Mouse (Mus musculus) cerebellum, adult 18-20 months (tissue): Measurements from ENCODE around the gene Cd5l.
"Not testable (repeated sequence)": the region's sequence is repeated elsewhere in the genome, so short reads cannot be mapped to it uniquely, and the experiment has no call there.

Experiments used
- DNase-seq, 2 experiments: peaks; one replicate each; pipeline ENCODE4 v3.0.0; 2021

The Cd5l gene

DNA sequence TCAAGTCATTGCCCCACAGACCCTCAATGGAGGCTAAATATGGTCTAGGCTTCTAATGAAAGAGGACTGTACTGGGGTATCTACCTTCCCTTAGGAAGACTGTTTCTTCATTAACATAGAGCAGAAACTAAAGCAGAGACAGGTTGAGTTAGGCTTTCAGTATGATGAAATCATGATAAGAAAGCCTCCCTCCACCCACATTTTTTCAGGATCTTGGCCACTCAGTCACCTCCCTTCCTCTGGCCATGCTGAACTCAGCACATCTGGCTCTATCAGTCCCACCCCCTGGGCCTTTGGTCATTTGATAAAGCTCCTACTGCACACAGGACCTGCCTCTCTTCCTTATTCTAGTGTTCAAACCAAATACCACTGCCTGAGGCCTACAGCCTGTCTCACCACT lies at the start of gene Cd5l:
Cd5l (plus strand) TSS at position 301 of the 400 bp plus-strand sequence.
- DNase-seq = no peak

DNA sequence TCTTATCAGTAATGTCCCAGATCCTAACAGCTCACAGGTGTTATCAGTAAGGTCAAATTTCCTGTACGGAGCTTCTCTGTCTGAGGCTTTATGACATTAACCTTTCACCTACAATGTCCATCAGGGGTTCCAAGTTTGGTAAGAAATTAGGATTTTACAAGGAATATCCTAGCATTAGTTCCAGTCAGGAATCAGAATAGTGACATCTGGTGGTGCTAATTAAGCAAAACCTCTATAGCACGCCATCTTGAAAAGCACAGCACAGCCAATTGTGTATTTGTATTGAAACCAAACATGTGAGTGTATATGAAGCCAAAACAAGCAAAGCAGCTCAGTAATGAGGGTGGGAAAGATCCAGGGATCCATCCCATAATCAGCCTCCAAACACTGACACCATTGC lies 47.8 kb upstream of the Cd5l start:
- DNase-seq = no peak

DNA sequence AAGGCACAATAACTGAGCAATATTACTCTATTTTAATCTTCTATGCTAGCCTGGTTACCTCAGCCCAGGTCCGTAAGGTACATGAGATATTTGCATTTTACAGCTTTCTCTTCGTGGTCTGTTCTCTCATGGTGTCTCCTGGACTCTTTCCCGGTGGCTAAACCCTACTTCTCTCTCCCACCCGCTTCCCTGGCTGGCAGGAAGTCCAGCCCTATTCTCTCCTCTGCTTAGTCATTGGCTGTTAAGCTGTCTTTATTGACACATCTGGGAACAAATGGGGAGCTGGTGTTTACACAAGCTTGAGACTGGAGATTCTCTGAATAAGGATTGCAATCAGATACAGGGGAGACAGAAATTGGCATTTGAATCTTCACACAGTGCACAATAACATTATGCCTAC lies 35.1 kb upstream of the Cd5l start:
- DNase-seq = no peak

DNA sequence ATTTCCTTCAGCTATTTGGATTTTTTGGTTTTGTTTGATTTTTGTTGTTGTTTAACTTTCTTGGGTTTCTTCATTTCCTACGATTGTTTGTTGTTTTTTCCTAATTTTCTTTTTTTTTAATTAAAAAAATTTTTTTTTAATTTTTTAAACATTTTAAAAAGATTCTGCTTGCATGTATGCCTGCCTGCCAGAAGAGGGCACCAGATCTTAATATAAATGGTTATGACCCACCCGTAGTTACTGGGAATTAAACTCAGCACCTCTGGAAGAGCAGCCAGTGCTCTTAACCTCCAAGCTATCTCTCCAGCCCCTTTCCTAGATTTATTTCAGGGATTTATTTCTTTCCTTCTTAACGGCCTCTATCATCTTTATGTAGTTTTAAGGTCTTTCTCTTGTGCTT lies 33.9 kb upstream of the Cd5l start:
- DNase-seq = no peak

DNA sequence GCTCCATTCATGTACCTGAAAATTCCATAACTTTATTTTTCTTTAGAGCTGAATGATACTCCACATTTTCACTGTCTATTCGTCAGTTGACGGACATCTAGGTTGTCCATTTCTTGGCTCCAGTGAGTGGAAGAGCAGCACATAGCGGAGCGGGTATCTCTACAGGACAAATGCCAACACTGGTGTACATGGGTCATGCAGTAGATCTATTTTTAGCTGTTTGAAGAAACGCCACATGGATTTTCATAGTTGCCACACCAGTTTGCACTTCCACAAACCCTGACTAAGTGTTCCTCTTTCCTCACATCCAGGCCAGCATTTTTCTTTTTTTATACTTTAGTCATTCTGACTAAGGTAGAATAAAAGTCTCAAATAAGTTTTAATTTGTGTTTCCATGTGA lies 19.8 kb upstream of the Cd5l start:
- DNase-seq = no peak

DNA sequence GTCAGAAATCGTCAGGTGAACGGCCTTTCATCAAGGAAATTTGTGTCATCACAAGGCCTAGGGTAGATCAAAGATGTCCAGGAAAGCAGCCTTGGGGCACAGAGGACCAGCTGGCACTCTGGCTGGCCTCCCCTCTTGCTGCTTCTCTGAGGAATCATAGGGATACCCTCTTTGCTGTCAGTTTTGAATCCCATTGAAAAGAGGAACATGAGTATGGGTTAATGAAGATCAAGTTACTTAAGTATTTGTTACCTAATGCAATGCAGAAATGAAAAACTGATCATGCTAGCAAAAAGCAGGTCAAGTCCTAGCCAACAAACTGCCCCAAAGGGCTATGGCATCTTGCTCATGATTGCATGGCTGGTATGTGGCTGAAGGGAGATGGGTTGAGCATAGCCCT lies 6.7 kb upstream of the Cd5l start:
- DNase-seq = not testable (repeated sequence)

DNA sequence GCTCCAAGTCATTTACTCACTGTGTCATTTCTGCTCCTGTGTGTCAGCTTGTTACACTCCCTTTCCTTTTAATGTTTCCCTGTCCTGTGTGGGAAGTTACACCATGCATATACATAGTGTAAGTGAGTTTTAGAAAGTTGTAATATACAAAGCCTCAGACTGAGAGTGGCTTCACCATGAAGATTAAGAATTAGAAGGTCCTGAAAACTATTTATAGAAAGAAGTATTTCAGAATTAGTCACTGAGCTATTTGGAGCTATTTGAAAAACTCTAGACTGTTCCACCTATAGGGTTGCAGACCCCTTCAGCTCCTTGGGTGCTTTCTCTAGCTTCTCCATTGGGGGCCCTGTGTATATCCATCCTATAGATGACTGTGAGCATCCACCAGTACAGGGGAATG lies 1.5 kb downstream of the Cd5l start:
- DNase-seq = no peak

DNA sequence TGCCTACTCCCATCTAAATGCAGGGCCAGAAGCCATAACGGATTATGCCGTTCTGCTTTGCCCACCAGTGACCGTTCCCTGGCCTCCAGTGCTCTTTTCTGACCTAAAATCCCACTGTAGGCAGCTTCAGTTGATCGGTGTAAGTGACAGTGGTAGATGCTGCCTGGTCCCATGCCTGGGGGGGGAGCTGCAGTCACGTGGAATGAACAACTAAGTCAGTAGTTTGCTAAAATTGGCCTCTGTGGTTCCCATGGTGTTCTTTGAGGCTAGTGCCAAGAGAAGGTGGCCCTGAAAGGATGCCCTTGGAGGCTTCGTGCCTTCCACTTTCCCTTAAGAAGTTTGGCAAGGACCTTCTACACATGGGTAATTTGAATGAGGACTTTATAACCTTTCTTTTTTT lies 2.8 kb downstream of the Cd5l start:
- DNase-seq = no peak

DNA sequence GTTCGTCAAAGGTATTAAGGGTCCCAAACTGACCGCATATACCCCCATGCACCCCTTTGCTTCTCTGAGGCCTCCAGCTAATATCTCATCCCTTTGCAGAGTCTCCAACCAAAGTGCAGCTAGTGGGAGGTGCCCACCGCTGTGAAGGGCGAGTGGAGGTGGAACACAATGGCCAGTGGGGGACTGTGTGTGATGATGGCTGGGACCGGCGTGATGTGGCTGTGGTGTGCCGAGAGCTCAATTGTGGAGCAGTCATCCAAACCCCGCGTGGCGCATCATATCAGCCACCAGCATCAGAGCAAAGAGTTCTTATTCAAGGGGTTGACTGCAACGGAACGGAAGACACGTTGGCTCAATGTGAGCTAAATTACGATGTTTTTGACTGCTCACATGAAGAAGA lies 8.0 kb downstream of the Cd5l start:
- no peak for DNase-seq

DNA sequence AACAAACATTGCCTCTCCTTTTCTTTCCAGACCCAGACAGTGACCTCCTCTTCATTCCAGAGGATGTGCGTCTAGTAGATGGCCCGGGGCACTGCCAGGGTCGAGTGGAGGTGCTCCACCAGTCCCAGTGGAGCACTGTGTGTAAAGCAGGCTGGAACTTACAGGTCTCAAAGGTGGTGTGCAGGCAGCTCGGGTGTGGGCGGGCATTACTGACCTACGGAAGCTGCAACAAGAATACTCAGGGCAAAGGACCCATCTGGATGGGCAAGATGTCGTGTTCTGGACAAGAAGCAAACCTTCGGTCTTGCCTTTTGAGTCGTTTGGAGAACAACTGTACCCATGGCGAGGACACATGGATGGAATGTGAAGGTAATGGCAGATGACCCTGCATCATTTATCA lies 9.8 kb downstream of the Cd5l start:
- DNase-seq = no peak

DNA sequence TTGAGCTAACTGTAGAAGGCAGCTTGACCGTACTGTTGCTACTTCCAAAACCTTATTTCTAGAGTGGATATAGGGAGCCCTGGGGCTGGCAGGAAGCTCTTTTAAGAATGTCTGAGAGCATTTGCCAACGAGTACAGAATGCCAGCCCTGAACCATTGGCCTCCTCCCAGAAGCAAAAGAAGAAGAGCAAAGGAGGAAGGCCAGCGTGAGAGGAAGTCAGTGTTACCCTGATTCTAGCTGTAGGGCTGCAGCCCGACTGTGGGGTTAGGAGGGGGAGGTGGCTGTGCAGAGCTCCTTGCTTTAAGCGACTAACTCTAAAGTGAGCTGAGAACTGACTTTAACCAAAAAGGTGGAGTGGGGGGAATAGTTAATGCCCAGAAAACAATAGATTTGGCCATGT lies 11.5 kb downstream of the Cd5l start:
- no peak for DNase-seq

DNA sequence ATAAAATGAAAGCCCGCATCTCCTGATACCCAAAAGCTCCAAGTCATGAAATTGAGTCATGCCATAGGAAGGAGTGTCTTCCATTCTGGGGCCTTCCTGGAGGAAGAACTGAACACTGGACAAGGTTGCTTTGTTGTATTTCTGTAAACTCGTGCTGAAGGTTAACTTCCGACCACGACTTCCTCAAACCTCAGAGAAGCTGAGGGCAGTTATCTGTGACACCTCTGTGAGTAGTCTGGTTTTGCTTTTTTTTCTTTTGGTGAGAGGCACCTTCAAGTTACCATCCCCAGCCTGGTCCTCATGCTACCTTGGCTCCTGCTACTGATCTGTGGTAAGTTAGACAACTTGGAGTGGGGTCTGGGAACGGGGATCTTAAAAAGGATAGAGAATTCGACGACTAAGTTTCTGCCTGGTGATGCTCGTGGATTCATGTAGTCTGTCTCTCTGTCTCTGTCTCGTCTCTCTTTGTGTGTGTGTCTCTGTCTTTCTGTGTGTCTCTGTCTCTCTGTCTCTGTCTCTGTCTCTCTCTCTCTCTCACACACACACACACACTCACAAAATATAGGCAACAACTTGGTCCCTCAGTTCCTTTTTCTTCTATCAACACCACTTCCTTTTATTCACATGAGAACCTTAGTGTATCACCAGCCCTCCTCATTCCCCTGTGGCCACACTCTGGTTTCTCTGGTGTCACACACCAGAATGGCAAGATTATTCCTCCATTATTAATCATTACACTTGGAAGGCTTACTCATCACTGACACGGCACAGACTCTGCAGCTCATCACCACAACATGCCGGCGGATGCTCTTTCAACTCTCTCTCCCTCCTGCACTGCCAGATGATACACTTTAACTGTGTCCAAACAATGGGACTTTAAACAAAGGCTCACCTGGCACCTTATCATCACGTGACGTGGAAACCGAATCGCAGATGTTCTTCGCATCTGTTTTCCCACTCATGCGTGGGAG lies 18.8 kb downstream of the Cd5l start, which contains the start of gene Fcrl1:
Fcrl1 (plus strand) TSS at position 193 of the 971 bp plus-strand sequence.
- no peak for DNase-seq

DNA sequence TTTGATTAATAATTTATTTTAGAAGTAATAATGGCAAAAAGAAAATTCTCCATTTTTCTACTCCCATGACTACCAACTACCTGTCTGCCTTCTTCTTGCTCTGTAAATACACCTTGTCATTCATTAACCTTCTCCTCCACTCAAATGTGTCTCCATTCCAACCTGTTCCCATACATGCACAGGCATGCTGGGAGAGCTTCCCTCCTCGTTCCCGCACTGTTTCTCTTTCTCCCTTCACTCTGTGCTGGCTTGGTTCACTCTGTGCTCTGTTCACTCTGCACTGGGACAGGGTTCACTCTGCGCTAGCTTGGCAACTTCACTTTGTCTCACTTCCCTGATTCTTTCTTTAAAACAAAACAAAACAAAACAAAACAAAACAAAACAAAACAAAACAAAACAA lies 19.5 kb downstream of the Cd5l start:
- DNase-seq = no peak

DNA sequence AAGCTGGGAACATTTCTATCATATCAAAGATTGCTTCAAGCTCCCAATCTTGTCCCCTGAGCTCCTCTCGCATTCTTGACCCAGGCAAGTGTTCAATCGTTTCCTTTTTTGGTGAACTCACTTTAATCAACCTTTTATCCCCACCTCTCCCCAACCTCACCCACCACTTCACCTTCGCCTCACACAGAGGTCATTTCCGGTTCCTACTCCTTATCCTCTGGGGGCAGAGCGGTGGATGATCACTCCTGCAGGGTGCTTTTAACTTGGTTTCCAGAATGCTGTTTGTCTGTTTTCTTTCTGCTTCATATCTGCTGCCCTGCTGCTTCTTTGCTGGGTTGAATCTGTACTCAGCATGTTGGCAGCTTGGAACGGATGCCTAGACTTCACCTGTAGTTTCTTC lies 20.0 kb downstream of the Cd5l start:
- no peak for DNase-seq

DNA sequence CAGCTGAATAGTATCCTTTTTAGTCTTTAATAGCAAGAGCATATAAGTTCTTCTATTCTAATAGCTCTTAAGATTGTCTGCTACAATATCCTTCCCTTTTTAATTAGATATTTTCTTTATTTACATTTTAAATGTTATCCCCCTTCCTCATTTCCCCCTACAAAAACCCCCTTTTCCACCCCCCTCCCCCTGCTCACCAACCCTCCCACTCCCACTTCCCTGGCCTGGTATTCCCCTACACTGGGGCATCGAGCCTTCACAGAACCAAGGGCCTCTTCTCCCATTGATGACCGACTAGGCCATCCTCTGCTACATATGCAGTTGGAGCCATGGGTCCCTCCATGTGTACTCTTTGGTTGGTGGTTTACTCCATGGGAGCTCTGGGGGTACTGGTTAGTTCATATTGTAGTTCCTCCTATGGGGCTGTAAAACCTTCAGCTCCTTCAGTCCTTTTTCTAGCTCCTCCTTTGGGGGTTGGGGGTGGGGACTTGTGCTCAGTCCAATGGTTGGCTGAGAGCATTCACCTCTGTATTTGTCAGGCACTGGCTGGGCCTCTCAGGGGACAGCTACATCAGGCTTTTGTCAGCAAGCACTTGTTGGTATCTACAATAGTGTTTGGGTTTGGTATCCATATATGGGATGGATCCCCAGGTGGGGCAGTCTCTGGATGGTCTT lies 22.1 kb downstream of the Cd5l start:
- not testable (repeated sequence) for DNase-seq

DNA sequence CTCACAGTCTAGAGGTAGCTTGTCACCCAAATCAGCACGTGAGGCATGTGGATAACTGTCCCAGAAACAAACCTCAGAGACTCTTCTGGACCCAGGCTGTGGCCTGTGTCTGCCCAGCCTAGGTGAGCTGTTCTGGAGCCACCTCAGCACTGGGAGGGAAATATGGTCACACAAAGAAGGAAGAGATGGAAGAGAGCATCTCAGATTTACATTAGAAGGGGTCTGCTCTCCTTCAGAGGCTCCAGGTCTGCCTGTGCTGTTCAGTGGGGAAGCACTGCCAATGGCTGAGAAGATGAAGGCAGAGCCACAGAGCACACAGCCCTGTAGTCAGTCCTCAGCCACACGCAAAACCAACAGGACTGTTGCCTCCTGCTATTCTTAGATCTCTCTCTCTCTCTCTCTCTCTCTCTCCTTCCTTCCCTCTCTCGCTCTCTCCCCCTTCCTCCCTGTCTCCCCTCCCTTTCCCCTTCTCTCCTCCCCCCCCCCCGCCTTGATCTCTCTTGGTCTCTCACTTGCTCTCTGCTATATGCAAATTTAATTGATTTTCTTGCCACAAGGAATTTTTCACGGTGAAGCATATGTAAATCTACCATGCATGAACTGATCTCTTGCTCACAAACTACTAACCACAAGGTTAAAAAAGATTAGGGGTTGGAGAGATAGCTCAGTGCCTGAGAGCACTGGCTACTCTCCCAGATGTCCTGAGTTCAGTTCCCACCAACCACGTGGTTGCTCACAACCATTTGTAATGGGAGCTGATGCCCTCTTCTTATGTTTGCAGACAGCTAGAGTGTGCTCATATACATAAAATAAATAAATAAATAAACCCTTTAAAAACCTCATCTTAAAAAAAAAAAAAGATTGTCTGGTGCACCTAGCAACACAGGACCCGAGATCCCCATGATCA lies 24.4 kb downstream of the Cd5l start:
- no peak for DNase-seq

DNA sequence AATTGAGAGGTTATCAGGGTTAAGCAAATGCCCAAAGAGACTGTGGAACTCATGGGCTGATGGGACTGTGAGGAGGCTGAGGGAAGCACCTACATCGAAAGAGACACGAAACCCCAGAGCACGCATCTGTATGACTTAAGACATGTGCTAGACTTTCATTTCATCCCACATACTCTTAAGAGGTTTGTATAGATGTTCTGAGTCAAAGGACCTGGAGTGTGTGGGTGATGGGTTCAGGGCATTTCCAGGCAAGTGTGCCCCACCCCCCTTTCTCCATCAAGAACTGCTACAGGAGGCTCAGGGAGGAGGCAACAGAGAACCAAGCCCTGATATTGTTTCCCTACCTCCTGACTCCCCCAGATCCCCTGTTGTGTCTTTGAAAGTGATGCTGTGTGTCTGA lies 25.6 kb downstream of the Cd5l start:
- DNase-seq = no peak

DNA sequence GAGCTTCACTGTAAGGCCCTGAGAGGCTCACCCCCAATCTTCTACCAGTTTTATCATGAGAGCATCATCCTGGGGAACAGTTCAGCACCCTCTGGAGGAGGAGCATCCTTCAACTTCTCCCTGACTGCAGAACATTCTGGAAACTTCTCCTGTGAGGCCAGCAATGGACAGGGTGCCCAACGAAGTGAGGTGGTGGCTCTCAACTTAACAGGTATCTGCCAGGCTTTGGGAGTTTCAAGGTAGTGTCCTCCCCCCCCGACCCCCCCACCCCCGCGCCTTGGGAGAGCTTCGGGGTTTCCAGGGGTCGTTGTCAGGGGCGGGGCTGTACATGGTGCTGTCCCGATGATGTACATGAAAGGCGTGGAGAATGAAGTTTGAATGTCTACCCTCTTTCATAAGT lies 27.4 kb downstream of the Cd5l start:
- DNase-seq = no peak

DNA sequence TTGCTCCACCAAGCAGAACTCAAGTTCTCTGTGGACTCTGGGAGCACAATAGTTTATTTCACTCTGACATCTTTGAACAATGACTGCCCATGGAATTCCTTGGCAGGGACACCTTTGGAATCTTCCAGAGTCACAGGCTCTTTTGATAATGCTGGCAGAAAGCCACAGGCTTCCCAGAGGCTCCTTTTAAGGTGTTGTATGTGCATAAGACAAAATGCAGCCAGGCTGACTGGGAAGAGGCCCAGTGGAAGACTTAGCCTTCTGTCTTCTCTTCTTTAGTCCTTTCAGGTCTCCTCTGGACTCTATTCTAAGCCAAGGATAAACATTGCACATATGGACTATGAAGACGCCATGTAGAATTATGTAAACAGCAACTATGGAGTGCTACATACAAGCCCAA lies 33.3 kb downstream of the Cd5l start:
- no peak for DNase-seq

DNA sequence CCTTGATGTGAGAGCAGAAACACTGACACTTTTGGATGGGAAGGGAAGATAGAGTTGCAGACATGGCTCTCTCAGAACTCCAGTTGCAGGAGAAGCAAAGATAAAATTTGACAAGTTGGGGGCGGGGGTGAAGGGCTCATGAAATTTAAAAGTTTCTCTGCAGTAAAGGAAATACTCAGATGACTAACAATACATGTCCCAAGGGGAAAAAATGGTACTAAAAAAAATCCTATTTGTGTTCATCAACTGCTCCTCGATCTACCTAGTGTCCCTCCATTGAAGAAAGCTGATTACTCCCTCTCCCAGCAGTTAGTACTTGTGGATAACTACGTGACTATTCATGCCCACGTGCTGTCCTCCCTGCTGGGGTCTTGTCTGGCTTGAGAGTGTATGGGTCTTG lies 41.1 kb downstream of the Cd5l start:
- no peak for DNase-seq

DNA sequence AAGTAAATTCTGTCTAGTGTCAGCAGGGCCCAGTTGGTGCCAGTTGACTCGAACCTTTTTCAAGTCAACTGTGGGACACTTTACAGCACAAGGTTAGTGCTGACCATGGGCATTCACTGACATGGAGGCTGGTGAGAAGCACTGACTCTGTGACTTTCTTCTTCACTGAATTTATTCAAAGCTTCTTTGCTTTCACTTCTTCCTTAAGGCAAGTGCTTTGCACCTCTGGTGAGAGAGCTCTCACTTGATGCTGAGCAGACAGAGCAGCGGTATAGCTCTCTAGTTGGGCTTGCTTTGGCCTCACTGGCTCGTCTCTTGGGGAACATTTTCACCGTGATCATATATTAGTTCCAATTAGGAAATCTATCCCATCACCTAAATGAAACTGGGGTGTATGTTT lies 42.2 kb downstream of the Cd5l start:
- DNase-seq = no peak

DNA sequence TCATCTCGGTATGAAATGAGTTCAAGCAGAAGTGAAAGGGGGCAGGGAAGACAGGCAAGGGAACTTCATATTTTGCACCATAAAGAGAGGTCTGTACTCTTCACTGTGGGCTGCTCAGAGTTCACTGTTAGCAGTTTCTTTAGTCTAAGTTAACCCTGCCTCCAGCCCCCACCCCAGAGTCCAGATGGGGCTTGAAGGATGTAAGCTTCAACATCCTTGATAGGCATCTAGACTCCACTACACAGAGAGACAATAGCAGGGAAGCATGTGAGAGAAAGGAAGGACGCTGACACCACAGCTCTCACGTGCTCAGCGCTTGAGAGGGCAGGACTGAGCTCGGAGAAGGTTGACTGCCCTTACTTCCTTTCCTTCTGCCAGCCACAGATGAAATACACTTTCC lies 43.6 kb downstream of the Cd5l start:
- no peak for DNase-seq

DNA sequence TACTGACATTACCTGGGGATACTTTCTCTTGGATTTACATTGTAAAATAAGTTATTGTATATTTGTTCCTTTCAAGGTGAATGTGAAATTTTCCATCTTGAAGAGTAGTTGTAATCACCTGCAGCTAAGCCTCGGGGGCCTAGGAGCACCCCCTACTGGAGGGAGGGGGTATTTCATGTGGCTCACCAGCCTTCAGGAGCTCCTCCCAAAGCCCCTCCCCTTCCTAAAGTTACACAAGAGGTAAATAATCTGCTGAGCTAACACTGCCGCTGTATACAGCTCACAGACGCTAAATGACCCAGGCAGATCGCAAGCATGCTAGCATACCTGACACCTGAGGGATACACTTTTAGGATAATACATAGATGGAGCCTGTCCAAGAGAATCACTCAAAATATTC lies 50.5 kb downstream of the Cd5l start:
- no peak for DNase-seq
